Mouse (Mus musculus) layer of hippocampus, adult 2 months (tissue): Measurements from ENCODE around the gene Hormad2. TPM values are rescaled to one million over a fixed set of nuclear protein-coding genes. Genes with fewer than 3 reads are reported as not detected.
A peak's percentile ranks its signal among the peaks of the same experiment; 100 is the strongest.

ENCODE experiments used
- DNase-seq, 2 experiments: peaks; one replicate each; pipeline ENCODE4 v3.0.0; 2022; ENCODE audit warnings: low spot score in 2 of 2
- H3K27ac ChIP-seq: fragments of 200-600 bp; 2 replicates; pipeline ENCODE4 v1.8.1; 2022
- H3K4me3 ChIP-seq: fragments of 200-600 bp; 2 replicates; pipeline ENCODE4 v1.8.1; 2022; ENCODE audit warnings: mild to moderate bottlenecking
- CTCF ChIP-seq: fragments of 200-600 bp; conservative IDR thresholded peaks from 2 replicates; pipeline ENCODE4 v1.8.1; 2022; ENCODE audit warnings: antibody characterized with exemption, mild to moderate bottlenecking, moderate library complexity
- long read RNA-seq, 2 experiments: library from polyadenylated mRNA; stranded (forward); transcript quantifications; one replicate each; pipeline ENCODE4 v2.0.0; 2021; ENCODE audit warnings: borderline mapping rate in 2 of 2
- total RNA-seq, 2 experiments: library from RNA; stranded (reverse); gene quantifications; 2 replicates each; pipeline ENCODE4 v1.2.3; 2021

Hormad2 gene
- not detected for total RNA-seq
- long read RNA-seq, experiment 1 = 0 reads
- long read RNA-seq, experiment 2 = 0 reads

- H3K4me3 ChIP-seq = no peak within 1 kb of the TSS
- DNase-seq = no peak
- no peak for TF ChIP-seq CTCF
- no peak within 1 kb of the TSS for H3K27ac ChIP-seq
Measured at GRCm38 (mm10) chr11:4440978-4441377, at the start of gene Hormad2. TSS of gene Hormad2 (minus strand) at chr11:4441105.

GRCm38 (mm10) chr11:4489207-4489606 is 48.3 kb upstream of the Hormad2 start:
- TF ChIP-seq CTCF = no peak
- DNase-seq = no peak
- Histone ChIP-seq H3K4me3 (no peak overlapping the region), H3K27ac (no peak overlapping the region)

- H3K27ac ChIP-seq = no peak overlapping the region
- no peak for TF ChIP-seq CTCF
- no peak for DNase-seq
- H3K4me3 ChIP-seq = no peak overlapping the region
Measured at GRCm38 (mm10) chr11:4488798-4489197, 47.9 kb upstream of the Hormad2 start.

GRCm38 (mm10) chr11:4488367-4488766 is 47.5 kb upstream of the Hormad2 start:
- DNase-seq = no peak
- TF ChIP-seq CTCF = no peak

GRCm38 (mm10) chr11:4487401-4487965 is 46.6 kb upstream of the Hormad2 start:
- no peak for TF ChIP-seq CTCF
- Histone ChIP-seq H3K4me3 (no peak overlapping the region), H3K27ac (no peak overlapping the region)
- DNase-seq = peak in 1 of 2 experiments; percentile 18

More at GRCm38 (mm10) chr11:4488367-4488766, 47.5 kb upstream of the Hormad2 start:
- Histone ChIP-seq H3K4me3 (no peak overlapping the region), H3K27ac (no peak overlapping the region)

GRCm38 (mm10) chr11:4484541-4484940 is 43.6 kb upstream of the Hormad2 start:
- no peak for DNase-seq
- Histone ChIP-seq H3K27ac (no peak overlapping the region), H3K4me3 (no peak overlapping the region)
- no peak for TF ChIP-seq CTCF

- Histone ChIP-seq H3K4me3 (no peak overlapping the region), H3K27ac (peak overlapping the region; percentile 72; the same call in 1 of the 2 replicates)
- TF ChIP-seq CTCF = no peak
- no peak for DNase-seq
Measured at GRCm38 (mm10) chr11:4482641-4483040, 41.7 kb upstream of the Hormad2 start.

- Histone ChIP-seq H3K4me3 (no peak overlapping the region), H3K27ac (no peak overlapping the region)
- TF ChIP-seq CTCF = no peak
- DNase-seq = no peak
Measured at GRCm38 (mm10) chr11:4476184-4476697, 35.3 kb upstream of the Hormad2 start.

- Histone ChIP-seq H3K4me3 (no peak overlapping the region), H3K27ac (no peak overlapping the region)
- TF ChIP-seq CTCF = no peak
Measured at GRCm38 (mm10) chr11:4472464-4473179, 31.7 kb upstream of the Hormad2 start.

GRCm38 (mm10) chr11:4471734-4472133 is 30.8 kb upstream of the Hormad2 start:
- Histone ChIP-seq H3K4me3 (no peak overlapping the region), H3K27ac (no peak overlapping the region)
- no peak for TF ChIP-seq CTCF
- DNase-seq = no peak

More at GRCm38 (mm10) chr11:4472464-4473179, 31.7 kb upstream of the Hormad2 start:
- no peak for DNase-seq

- no peak for TF ChIP-seq CTCF
- DNase-seq = no peak
- no peak overlapping the region for H3K4me3 ChIP-seq
- H3K27ac ChIP-seq = no peak overlapping the region
Measured at GRCm38 (mm10) chr11:4471251-4471650, 30.3 kb upstream of the Hormad2 start.

- TF ChIP-seq CTCF = no peak
- Histone ChIP-seq H3K4me3 (no peak overlapping the region), H3K27ac (no peak overlapping the region)
- no peak for DNase-seq
Measured at GRCm38 (mm10) chr11:4469091-4469490, 28.2 kb upstream of the Hormad2 start.

- no peak for TF ChIP-seq CTCF
- no peak overlapping the region for H3K27ac ChIP-seq
- H3K4me3 ChIP-seq = no peak overlapping the region
- no peak for DNase-seq
Measured at GRCm38 (mm10) chr11:4467436-4467835, 26.5 kb upstream of the Hormad2 start.

- Histone ChIP-seq H3K4me3 (no peak overlapping the region), H3K27ac (no peak overlapping the region)
- no peak for DNase-seq
- TF ChIP-seq CTCF = no peak
Measured at GRCm38 (mm10) chr11:4466191-4466590, 25.3 kb upstream of the Hormad2 start.
